Comparison of ENCODE assay signal across 9 mouse cellular contexts in genomic region chr11:7214761-7215160, GRCm38 (mm10). TPM values are rescaled to one million over a fixed set of nuclear protein-coding genes. Genes with fewer than 3 reads are reported as not detected.
DNase-seq lines count a peak whose midpoint lies in the region; ATAC-seq and TF ChIP-seq lines count a peak whose summit lies in the region.
"Had no signal": no experiment of that assay in that cellular context is flagged by ENCODE, and none has a peak within 500 bp of the region (broad histone marks: within the 10 kb centered on the region; RNA-seq: fewer than 3 reads in every experiment).

No protein-coding gene starts in this region.

- H3K9me3 ChIP-seq in forebrain, postnatal 0 days (ENCODE audit: low read length): no peaks in the 10 kb centered on the region
- no peaks in the 10 kb centered on the region for H3K9me3 ChIP-seq in hindbrain, embryonic 11.5 days (ENCODE audit: control insufficient read depth, low read length)
- H3K9me3 ChIP-seq in midbrain, embryonic 10.5 days (replicated peaks): no peaks in the 10 kb centered on the region

- peak; percentile 2; the same call in 1 of the 2 replicates for ATAC-seq in forebrain, postnatal 0 days
- no peak for ATAC-seq in hindbrain, embryonic 11.5 days (ENCODE audit: low FRiP score)

- H3K4me1 ChIP-seq in forebrain, postnatal 0 days (ENCODE audit: insufficient read depth): peaks cover 9% of the 10 kb centered on the region; the same call in 1 of the 2 replicates
- no peaks in the 10 kb centered on the region; the same call in 1 of the 2 replicates for H3K4me1 ChIP-seq in hindbrain, embryonic 11.5 days (replicated peaks; ENCODE audit: control insufficient read depth, insufficient read depth, low read length)
- H3K4me1 ChIP-seq in midbrain, embryonic 10.5 days: peaks cover 36% of the 10 kb centered on the region

- no peaks in the 10 kb centered on the region for H3K36me3 ChIP-seq in forebrain, postnatal 0 days (ENCODE audit: insufficient read depth)
- H3K36me3 ChIP-seq in hindbrain, embryonic 11.5 days (ENCODE audit: control insufficient read depth, insufficient read depth, low read length): no peaks in the 10 kb centered on the region
- no peaks in the 10 kb centered on the region for H3K36me3 ChIP-seq in midbrain, embryonic 10.5 days

- H3K27me3 ChIP-seq in forebrain, postnatal 0 days (ENCODE audit: insufficient read depth, low read length): peaks cover 8% of the 10 kb centered on the region
- peaks cover 27% of the 10 kb centered on the region for H3K27me3 ChIP-seq in hindbrain, embryonic 11.5 days (ENCODE audit: control insufficient read depth, insufficient read depth, low read length)
- peaks cover 52% of the 10 kb centered on the region for H3K27me3 ChIP-seq in midbrain, embryonic 10.5 days (ENCODE audit: low read depth, poor library complexity, severe bottlenecking)

- peak; percentile 78 for DNase-seq in testis, postnatal 10 days (ENCODE audit: low spot score)
- DNase-seq in testis, postnatal 14 days (ENCODE audit: low spot score): no peak
- peak; percentile 91 for DNase-seq in forebrain, postnatal 0 days
- DNase-seq in hindbrain, embryonic 11.5 days (ENCODE audit: low spot score): peak; percentile 77
- DNase-seq in layer of hippocampus, postnatal 14 days (ENCODE audit: low spot score in 2 of 2): peak; percentile 59 to 83
- peak; percentile 65 for DNase-seq in midbrain, embryonic 10.5 days (ENCODE audit: low spot score)
- peak; percentile 61 for DNase-seq in telencephalon, adult 2 months (ENCODE audit: low read depth, low spot score)
- DNase-seq in urinary bladder, adult 18-20 months (ENCODE audit: low spot score in 2 of 2): no peak

- peak; percentile 90 for TF ChIP-seq CTCF in forebrain, postnatal 0 days (IDR thresholded peaks at IDR 0.05; ENCODE audit: low read depth)

- H3K27ac ChIP-seq in forebrain, postnatal 0 days (ENCODE audit: low read depth, low read length): no peak overlapping the region; the same call in 1 of the 2 replicates
- H3K27ac ChIP-seq in hindbrain, embryonic 11.5 days (ENCODE audit: low read depth, low read length): no peak overlapping the region
- H3K27ac ChIP-seq in midbrain, embryonic 10.5 days (replicated peaks): no peak overlapping the region
- H3K27ac ChIP-seq: macrophage had no signal

- peak overlapping the region; percentile 95 for H3K4me2 ChIP-seq in forebrain, postnatal 0 days (ENCODE audit: low read depth)
- peak overlapping the region; percentile 91 for H3K4me2 ChIP-seq in hindbrain, embryonic 11.5 days (replicated peaks; ENCODE audit: low read depth, low read length)

- H3K9ac ChIP-seq in forebrain, postnatal 0 days: no peak overlapping the region
- no peak overlapping the region for H3K9ac ChIP-seq in hindbrain, embryonic 11.5 days (ENCODE audit: low read depth, low read length)

- 6% methylated on average over 14 of the region's 14 CpGs for WGBS in forebrain, postnatal 0 days
- WGBS in hindbrain, embryonic 11.5 days: 9% methylated on average over 14 of the region's 14 CpGs
- 8% methylated on average over 14 of the region's 14 CpGs for WGBS in midbrain, embryonic 10.5 days

- H3K4me3 ChIP-seq in forebrain, postnatal 0 days (ENCODE audit: low read depth, low read length): peak overlapping the region; percentile 72; the same call in 1 of the 2 replicates
- peak overlapping the region; percentile 59; the same call in 1 of the 2 replicates for H3K4me3 ChIP-seq in hindbrain, embryonic 11.5 days (ENCODE audit: low read depth, low read length)
- H3K4me3 ChIP-seq in midbrain, embryonic 10.5 days: peak overlapping the region; percentile 74

RNA-seq across cellular contexts. Expression of gene Igfbp3, which starts 1.0 kb away (rescaled TPM):
- total RNA-seq in forebrain, postnatal 0 days (2014; rRNA removed): 56.6 and 61.9 TPM in 2 replicates
- polyA plus RNA-seq in forebrain, postnatal 0 days (2015; fragmentation: Nextera tagmentation; extraction: Ambion mirVana): 29.9 and 32.6 TPM in 2 replicates
- 16.8 and 19.1 TPM in 2 replicates for polyA plus RNA-seq in hindbrain, embryonic 11.5 days (2014; fragmentation: Nextera tagmentation; extraction: Ambion mirVana)
- total RNA-seq in layer of hippocampus, postnatal 14 days (2021): 10 to 100 TPM; 33.3 to 36.6 TPM
- polyA plus RNA-seq in midbrain, embryonic 10.5 days (2016; fragmentation: Nextera tagmentation; extraction: Ambion mirVana): 8.2 and 9.6 TPM in 2 replicates
- polyA plus RNA-seq: macrophage had no signal

RNA-seq across cellular contexts. Expression of gene Igfbp1, which starts 17.2 kb away (rescaled TPM):
- not detected in 2 replicates for total RNA-seq in forebrain, postnatal 0 days (2014; rRNA removed)
- not detected in 2 replicates for polyA plus RNA-seq in forebrain, postnatal 0 days (2015; fragmentation: Nextera tagmentation; extraction: Ambion mirVana)
- 0.14 and 0.67 TPM in 2 replicates for polyA plus RNA-seq in hindbrain, embryonic 11.5 days (2014; fragmentation: Nextera tagmentation; extraction: Ambion mirVana)
- total RNA-seq in layer of hippocampus, postnatal 14 days (2021): not detected
- polyA plus RNA-seq in midbrain, embryonic 10.5 days (2016; fragmentation: Nextera tagmentation; extraction: Ambion mirVana): 0.22 and 0.25 TPM in 2 replicates
- polyA plus RNA-seq: macrophage had no signal

RNA-seq across cellular contexts. Expression of gene Gm11985, which starts 26.4 kb away (rescaled TPM):
- total RNA-seq in forebrain, postnatal 0 days (2014; rRNA removed): not detected in 2 replicates
- not detected in 2 replicates for polyA plus RNA-seq in forebrain, postnatal 0 days (2015; fragmentation: Nextera tagmentation; extraction: Ambion mirVana)
- not detected in 2 replicates for polyA plus RNA-seq in hindbrain, embryonic 11.5 days (2014; fragmentation: Nextera tagmentation; extraction: Ambion mirVana)
- not detected for total RNA-seq in layer of hippocampus, postnatal 14 days (2021)
- polyA plus RNA-seq in midbrain, embryonic 10.5 days (2016; fragmentation: Nextera tagmentation; extraction: Ambion mirVana): not detected in 2 replicates
- polyA plus RNA-seq: macrophage had no signal

Comparison
In these comparisons a context has a peak if more than half of its experiments do, and no peak if none do; other contexts are left out.
1. DNase-seq: peak in testis, postnatal 10 days (single experiment), forebrain, postnatal 0 days (single experiment), hindbrain, embryonic 11.5 days (single experiment), layer of hippocampus, postnatal 14 days (2 of 2), midbrain, embryonic 10.5 days (single experiment) and telencephalon, adult 2 months (single experiment); none in testis, postnatal 14 days (single experiment) and urinary bladder, adult 18-20 months (0 of 2).
2. Peak in every context shown above with its lines, with median percentiles within 50 percentile points of each other: H3K4me3 ChIP-seq.